Mouse (Mus musculus) yolk sac, embryonic 10.5 days (tissue): ENCODE results near the gene Ccl20.

Experiments used
- DNase-seq: peaks from one replicate; pipeline ENCODE4 v3.0.0-alpha.2; 2017; ENCODE audit warnings: low spot score

Ccl20 gene

DNA sequence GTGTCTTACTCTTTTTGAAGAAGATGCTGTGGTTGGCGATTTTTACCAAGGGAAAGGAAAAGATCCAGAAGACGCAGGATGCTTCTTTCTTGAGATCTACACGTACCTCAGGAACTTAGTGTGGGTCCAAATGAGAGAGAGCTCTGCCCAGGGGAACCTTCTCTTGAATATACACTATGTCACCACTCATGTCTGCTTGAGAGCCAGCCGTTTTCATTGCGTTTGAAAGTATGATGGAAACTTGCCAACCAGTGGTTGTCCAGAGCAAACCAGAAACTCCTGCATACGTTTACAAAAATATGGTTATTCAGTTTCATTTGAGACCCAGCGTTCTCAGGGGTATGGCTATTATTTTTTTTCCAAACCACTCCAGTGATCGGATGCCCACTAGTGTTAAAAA, 24.9 kb downstream of the Ccl20 start:
- no peak for DNase-seq

- no peak for DNase-seq
Observed at GRCm38 (mm10) chr1:83142055-83142454, 25.5 kb downstream of the Ccl20 start.

DNA sequence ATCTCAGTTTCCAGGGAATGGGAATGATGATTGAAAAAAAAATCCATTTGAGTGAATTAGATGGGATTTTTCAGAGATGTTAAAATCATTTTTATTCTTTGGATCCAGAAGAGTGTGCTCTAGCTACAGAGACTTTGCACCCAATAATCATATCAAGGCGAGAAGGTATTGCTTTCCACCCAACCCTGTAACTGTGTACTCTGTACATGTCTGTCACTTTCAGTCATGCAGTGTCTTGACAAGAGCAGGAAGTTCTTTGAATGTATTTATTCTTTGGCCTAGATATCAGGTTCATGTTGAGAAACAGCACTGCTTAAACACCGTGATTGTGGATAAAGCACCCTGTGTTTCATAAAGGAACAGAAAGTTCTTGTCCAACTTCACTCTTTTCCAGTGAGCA, 30.0 kb downstream of the Ccl20 start:
- DNase-seq = no peak

- no peak for DNase-seq
Observed at GRCm38 (mm10) chr1:83150227-83150626, 33.7 kb downstream of the Ccl20 start.

DNA sequence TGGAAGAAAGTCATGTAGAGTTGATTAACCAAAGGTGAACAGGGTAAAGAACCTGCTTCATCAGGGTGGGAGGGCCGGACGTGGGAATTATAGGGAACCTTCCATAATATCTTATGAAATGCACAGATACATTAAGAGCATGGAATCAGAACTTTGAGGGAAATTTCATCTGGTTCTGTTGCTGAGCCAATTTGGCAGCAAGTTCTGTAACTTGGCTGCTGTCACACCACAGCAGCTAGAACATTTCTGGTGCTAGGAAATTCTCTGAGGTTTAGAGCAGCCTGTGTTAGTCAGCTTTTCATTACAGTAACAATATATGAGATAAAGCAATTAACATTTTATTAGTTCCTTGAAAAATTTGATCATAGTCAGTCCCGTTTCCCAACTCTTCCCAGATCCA, 36.4 kb downstream of the Ccl20 start:
- DNase-seq = no peak

DNA sequence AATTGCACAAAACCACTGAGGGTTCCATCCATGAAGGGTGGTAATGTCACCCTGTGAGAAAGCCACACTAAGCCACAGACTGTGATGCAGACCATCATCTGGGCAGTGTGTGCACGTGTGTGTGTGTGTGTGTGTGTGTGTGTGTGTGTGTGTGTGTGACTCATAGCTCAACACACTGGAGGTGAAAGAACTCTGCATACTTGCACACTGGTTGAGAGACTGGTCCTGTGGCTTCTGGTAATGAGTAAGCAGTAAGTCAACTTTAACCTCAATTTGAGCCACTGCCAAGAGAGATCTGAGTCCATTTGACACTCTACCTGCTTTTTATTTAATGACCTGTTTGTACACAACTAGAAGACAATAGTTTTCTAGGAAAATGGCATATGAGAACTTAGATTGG, 40.3 kb downstream of the Ccl20 start:
- DNase-seq = no peak

DNA sequence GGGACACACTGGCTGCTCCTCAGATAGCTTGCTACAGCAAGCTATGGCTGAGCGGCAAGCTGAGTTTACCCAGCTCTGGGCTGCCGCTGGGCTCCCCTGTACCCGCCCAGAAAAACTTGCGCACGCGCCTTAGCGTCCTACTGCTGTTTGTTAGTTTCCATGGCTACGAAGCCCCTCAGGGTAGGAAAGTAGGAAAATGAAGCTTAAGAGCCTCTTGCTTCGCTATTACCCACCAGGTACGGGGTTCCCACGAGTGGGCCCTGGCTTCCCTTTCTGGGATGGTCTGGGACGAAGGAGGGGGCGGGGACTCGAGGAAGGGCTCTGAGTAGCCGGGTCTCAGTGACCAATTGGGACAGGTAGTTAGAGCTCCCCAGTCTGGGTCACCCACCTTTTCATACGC, 43.0 kb downstream of the Ccl20 start, which contains the start of gene Daw1:
Gene Daw1, plus strand, starts transcription at position 150 of the 400 bp plus-strand sequence.
- DNase-seq = peak; percentile 58

DNA sequence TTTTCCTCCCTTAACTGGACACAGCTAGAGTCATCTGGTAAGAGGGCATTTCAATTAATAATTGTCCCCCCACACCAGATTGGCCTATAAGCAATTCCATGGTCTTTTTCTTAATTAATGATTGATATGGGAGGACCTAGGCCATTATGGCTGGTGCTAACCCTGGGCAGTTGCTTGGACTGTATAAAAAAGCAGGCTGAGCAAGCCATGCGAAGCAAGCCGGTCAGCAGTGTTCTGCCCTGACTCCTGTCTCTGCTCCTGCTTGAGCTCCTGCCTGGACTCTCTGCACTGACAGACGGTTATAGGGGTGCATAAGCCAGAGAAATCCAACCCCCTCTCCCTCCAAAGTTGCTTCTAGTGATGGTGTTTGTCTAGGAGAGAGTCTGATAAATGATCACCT, 45.1 kb downstream of the Ccl20 start:
- DNase-seq = no peak

DNA sequence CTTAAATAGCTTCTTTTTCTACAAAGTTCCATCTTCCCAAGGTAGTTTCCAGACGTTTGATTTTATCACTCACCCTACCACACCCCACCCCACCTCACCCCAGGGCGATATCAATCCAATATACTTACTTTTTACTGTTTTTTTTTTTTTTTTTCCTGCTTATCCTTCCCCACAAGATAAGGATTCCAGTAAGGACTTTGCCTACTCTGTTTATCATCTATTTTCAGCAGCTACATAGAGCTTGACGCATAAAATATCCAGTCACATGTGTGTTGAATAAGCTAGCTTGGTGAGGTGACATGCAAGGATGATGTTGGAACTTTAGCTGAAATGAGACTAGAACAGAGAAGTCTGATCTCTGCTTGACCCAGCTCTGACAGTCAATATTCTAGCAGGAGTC, 47.5 kb downstream of the Ccl20 start:
- DNase-seq = no peak
